Mouse (Mus musculus) kidney, embryonic 14.5 days (tissue): ENCODE measurements at regions not wholly inside any gene's neighbourhood (a gene's known extent, or its start where the extent isn't known, plus 50 kb on each side); places are given as distances from the start of the nearest gene placed in this dataset.

Experiments
- ATAC-seq: fragments of 200-750 bp; cut with Nextera tagmentation; 2 replicates; pipeline ENCODE4 v1.8.0; 2017; ENCODE audit warnings: moderate number of reproducible peaks, mild to moderate bottlenecking, moderate TSS enrichment, moderate library complexity; ENCODE audit not compliant: low FRiP score, low TSS enrichment
- H3K27ac ChIP-seq: fragments of 300-500 bp; sonication (generic); 2 replicates; pipeline ENCODE4 v1.5.1; 2014; ENCODE audit warnings: low read depth, mild to moderate bottlenecking, low read length, moderate library complexity, mixed read lengths
- H3K27me3 ChIP-seq: fragments of 300-500 bp; sonication (generic); 2 replicates; pipeline ENCODE4 v1.6.1; 2014; ENCODE audit warnings: mild to moderate bottlenecking, low read length; ENCODE audit not compliant: control insufficient read depth, insufficient read depth
- H3K36me3 ChIP-seq: fragments of 300-500 bp; sonication (generic); 2 replicates; pipeline ENCODE4 v1.6.1; 2014; ENCODE audit warnings: low read length, mixed read lengths; ENCODE audit not compliant: control insufficient read depth, insufficient read depth
- H3K4me1 ChIP-seq: fragments of 300-500 bp; sonication (generic); 2 replicates; pipeline ENCODE4 v1.6.1; 2014; ENCODE audit warnings: low read length, mixed read lengths; ENCODE audit not compliant: control insufficient read depth, insufficient read depth
- H3K4me2 ChIP-seq: fragments of 300-500 bp; sonication (generic); replicated peaks from 2 replicates; pipeline ENCODE4 v1.6.1; 2014; ENCODE audit warnings: low read depth, mild to moderate bottlenecking, low read length
- H3K4me3 ChIP-seq: fragments of 300-500 bp; sonication (generic); 2 replicates; pipeline ENCODE4 v1.5.1; 2014; ENCODE audit warnings: mild to moderate bottlenecking, low read length
- H3K9ac ChIP-seq: fragments of 300-500 bp; sonication (generic); 2 replicates; pipeline ENCODE4 v1.6.1; 2014; ENCODE audit warnings: low read depth, mild to moderate bottlenecking, low read length, moderate library complexity
- H3K9me3 ChIP-seq: fragments of 300-500 bp; sonication (generic); 2 replicates; pipeline ENCODE4 v1.6.1; 2016; ENCODE audit warnings: low read length; ENCODE audit not compliant: control insufficient read depth
- WGBS: fragments of 180-500 bp; shearing (Covaris S2); extraction: QIAGEN DNeasy Blood & Tissue Kit; methylation state at CpG from one replicate; pipeline ENCODE4 v1.1.7; 2014; 5-methylcytosine and 5-hydroxymethylcytosine counted together

- 62% methylated on average over 3 of the region's 3 CpGs for WGBS
- Histone ChIP-seq H3K36me3 (no peaks in the 10 kb centered on the region), H3K27ac (no peak overlapping the region), H3K27me3 (no peaks in the 10 kb centered on the region), H3K9me3 (no peaks in the 10 kb centered on the region), H3K4me2 (no peak overlapping the region), H3K4me3 (no peak overlapping the region), H3K9ac (no peak overlapping the region), H3K4me1 (no peaks in the 10 kb centered on the region)
- ATAC-seq: no peak
Observed at GRCm38 (mm10) chr8:4411126-4411525, 81.7 kb upstream of the Cers4 start.

- Histone ChIP-seq H3K4me1 (no peaks in the 10 kb centered on the region), H3K27ac (no peak overlapping the region), H3K27me3 (no peaks in the 10 kb centered on the region), H3K9me3 (no peaks in the 10 kb centered on the region), H3K4me3 (no peak overlapping the region), H3K4me2 (no peak overlapping the region), H3K9ac (no peak overlapping the region), H3K36me3 (no peaks in the 10 kb centered on the region)
- ATAC-seq: no peak
- WGBS: 73% methylated on average over 2 of the region's 2 CpGs
Observed at GRCm38 (mm10) chr8:4411836-4412235, 81.0 kb upstream of the Cers4 start.

GRCm38 (mm10) chr8:4413206-4413605 is 79.6 kb upstream of the Cers4 start:
- H3K9me3 ChIP-seq: no peaks in the 10 kb centered on the region
- no peak overlapping the region for H3K4me2 ChIP-seq
- H3K36me3 ChIP-seq: no peaks in the 10 kb centered on the region
- no peaks in the 10 kb centered on the region for H3K27me3 ChIP-seq
- no peak overlapping the region for H3K27ac ChIP-seq
- H3K4me1 ChIP-seq: no peaks in the 10 kb centered on the region
- ATAC-seq: peak; percentile 63
- H3K4me3 ChIP-seq: no peak overlapping the region
- WGBS: 63% methylated on average over 6 of the region's 6 CpGs
- no peak overlapping the region for H3K9ac ChIP-seq

- Histone ChIP-seq H3K36me3 (no peaks in the 10 kb centered on the region), H3K9ac (no peak overlapping the region), H3K9me3 (no peaks in the 10 kb centered on the region), H3K4me3 (no peak overlapping the region), H3K4me1 (no peaks in the 10 kb centered on the region), H3K27me3 (no peaks in the 10 kb centered on the region), H3K27ac (no peak overlapping the region), H3K4me2 (no peak overlapping the region)
- 44% methylated on average over 4 of the region's 4 CpGs for WGBS
- ATAC-seq: peak; percentile 34; the same call in 1 of the 2 replicates
Observed at GRCm38 (mm10) chr8:4413764-4414163, 79.1 kb upstream of the Cers4 start.

- Histone ChIP-seq H3K36me3 (no peaks in the 10 kb centered on the region), H3K27ac (no peak overlapping the region), H3K4me2 (no peak overlapping the region), H3K9ac (no peak overlapping the region), H3K4me1 (no peaks in the 10 kb centered on the region), H3K9me3 (no peaks in the 10 kb centered on the region), H3K4me3 (no peak overlapping the region), H3K27me3 (no peaks in the 10 kb centered on the region)
- no peak for ATAC-seq
- WGBS: 76% methylated on average over 3 of the region's 3 CpGs
Observed at GRCm38 (mm10) chr8:4417141-4417540, 75.7 kb upstream of the Cers4 start.

GRCm38 (mm10) chr8:4433161-4433560 is 59.7 kb upstream of the Cers4 start:
- ATAC-seq: no peak
- Histone ChIP-seq H3K4me1 (no peaks in the 10 kb centered on the region), H3K9me3 (no peaks in the 10 kb centered on the region), H3K27me3 (no peaks in the 10 kb centered on the region), H3K27ac (no peak overlapping the region), H3K4me3 (no peak overlapping the region), H3K9ac (no peak overlapping the region), H3K4me2 (no peak overlapping the region), H3K36me3 (no peaks in the 10 kb centered on the region)
- WGBS: 91% methylated on average over 2 of the region's 2 CpGs

GRCm38 (mm10) chr8:4436546-4436945 is 56.3 kb upstream of the Cers4 start:
- Histone ChIP-seq H3K27ac (no peak overlapping the region), H3K4me2 (no peak overlapping the region), H3K9ac (no peak overlapping the region), H3K4me1 (no peaks in the 10 kb centered on the region), H3K27me3 (no peaks in the 10 kb centered on the region), H3K9me3 (no peaks in the 10 kb centered on the region), H3K4me3 (no peak overlapping the region), H3K36me3 (no peaks in the 10 kb centered on the region)
- 69% methylated on average over 3 of the region's 3 CpGs for WGBS
- ATAC-seq: no peak
